Mouse (Mus musculus): ENCODE data around the gene Katnbl1.
A peak's percentile ranks its signal among the peaks of the same experiment; 100 is the strongest.

- TF ChIP-seq EP300 (IDR thresholded peaks at IDR 0.05; ENCODE audit: low read depth) (no peak), CTCF (IDR thresholded peaks at IDR 0.05; ENCODE audit: low read depth) (peak; percentile 55)
Measured at GRCm38 (mm10) chr2:112449597-112450296, 70.7 kb downstream of the Katnbl1 start.

Data from heart, postnatal 0 days (tissue).